10 mouse cellular contexts compared by ENCODE assay signal in genomic region chr10:69706851-69707788, GRCm38 (mm10).
DNase-seq lines count a peak whose midpoint lies in the region; ATAC-seq and TF ChIP-seq lines count a peak whose summit lies in the region.
"Had no signal": no experiment of that assay in that cellular context is flagged by ENCODE, and none has a peak within 500 bp of the region (broad histone marks: within the 10 kb centered on the region; RNA-seq: fewer than 3 reads in every experiment).

No protein-coding gene starts in this region.

- no peak for TF ChIP-seq EP300 in lung, postnatal 0 days (IDR thresholded peaks at IDR 0.05)

- intact Hi-C loops in heart, postnatal 36 days (cut with DNase I), result no loop called here

- no peak overlapping the region for H3K27ac ChIP-seq in heart, embryonic 13.5 days (replicated peaks)
- peak overlapping the region; percentile 84 for H3K27ac ChIP-seq in midbrain, embryonic 15.5 days
- H3K27ac ChIP-seq in lung, postnatal 0 days (ENCODE audit: low read length), result no peak overlapping the region
- H3K27ac ChIP-seq: liver, embryonic 15.5 days had no signal

- H3K4me1 ChIP-seq in heart, embryonic 13.5 days, result peaks cover 41% of the 10 kb centered on the region
- peaks cover 75% of the 10 kb centered on the region for H3K4me1 ChIP-seq in midbrain, embryonic 15.5 days
- H3K4me1 ChIP-seq in lung, postnatal 0 days (ENCODE audit: insufficient read depth, low read depth, low read length), result no peaks in the 10 kb centered on the region
- H3K4me1 ChIP-seq: liver, embryonic 15.5 days had no signal

- no peak for TF ChIP-seq CTCF in lung, postnatal 0 days (IDR thresholded peaks at IDR 0.05)

- peak overlapping the region; percentile 61 for H3K4me2 ChIP-seq in heart, embryonic 13.5 days
- peak overlapping the region; percentile 52 for H3K4me2 ChIP-seq in midbrain, embryonic 15.5 days
- H3K4me2 ChIP-seq in lung, postnatal 0 days (replicated peaks; ENCODE audit: low read depth, low read length), result no peak overlapping the region
- H3K4me2 ChIP-seq: liver, embryonic 15.5 days had no signal

- 0 out of 2 replicates have a peak, but pooled peaks cover 2% of the 10 kb centered on the region for H3K27me3 ChIP-seq in heart, embryonic 13.5 days (replicated peaks)
- no peaks in the 10 kb centered on the region for H3K27me3 ChIP-seq in midbrain, embryonic 15.5 days (replicated peaks)
- no peaks in the 10 kb centered on the region for H3K27me3 ChIP-seq in lung, postnatal 0 days (replicated peaks; ENCODE audit: insufficient read depth, low read length)

- DNase-seq in heart, adult 8-10 months (ENCODE audit: low spot score), result peak; percentile 3
- no peak for DNase-seq in heart, postnatal 36 days
- peak; percentile 62 to 65 for DNase-seq in cerebellum, postnatal 14 days
- DNase-seq in spleen, postnatal 10 days (ENCODE audit: low spot score in 2 of 2), result no peak
- DNase-seq in lung, postnatal 0 days (ENCODE audit: low spot score), result no peak
- no peak for DNase-seq in Muller cell, postnatal 12 days (ENCODE audit: inconsistent ontology term)

- no peak overlapping the region for H3K4me3 ChIP-seq in heart, embryonic 13.5 days
- H3K4me3 ChIP-seq in midbrain, embryonic 15.5 days, result peak overlapping the region; percentile 36
- H3K4me3 ChIP-seq in lung, postnatal 0 days (ENCODE audit: low read depth, low read length), result no peak overlapping the region
- H3K4me3 ChIP-seq: erythroblast, embryonic 14.5 days; liver, embryonic 15.5 days had no signal

- H3K36me3 ChIP-seq in heart, embryonic 13.5 days, result no peaks in the 10 kb centered on the region
- H3K36me3 ChIP-seq in midbrain, embryonic 15.5 days (replicated peaks), result no peaks in the 10 kb centered on the region
- no peaks in the 10 kb centered on the region for H3K36me3 ChIP-seq in lung, postnatal 0 days (ENCODE audit: insufficient read depth, low read length)
- H3K36me3 ChIP-seq: liver, embryonic 15.5 days had no signal

- H3K9me3 ChIP-seq in heart, embryonic 13.5 days, result no peaks in the 10 kb centered on the region
- no peaks in the 10 kb centered on the region for H3K9me3 ChIP-seq in midbrain, embryonic 15.5 days
- H3K9me3 ChIP-seq in lung, postnatal 0 days (ENCODE audit: low read length), result no peaks in the 10 kb centered on the region
- H3K9me3 ChIP-seq: liver, embryonic 15.5 days had no signal

- 38% methylated on average over 14 of the region's 14 CpGs for WGBS in heart, embryonic 13.5 days
- WGBS in midbrain, embryonic 15.5 days, result 13% methylated on average over 14 of the region's 14 CpGs
- 42% methylated on average over 14 of the region's 14 CpGs for WGBS in lung, postnatal 0 days

- H3K9ac ChIP-seq in heart, embryonic 13.5 days, result peak overlapping the region; percentile 40; the same call in 1 of the 2 replicates
- H3K9ac ChIP-seq in midbrain, embryonic 15.5 days, result peak overlapping the region; percentile 44
- no peak overlapping the region for H3K9ac ChIP-seq in lung, postnatal 0 days (replicated peaks; ENCODE audit: low read depth)
- H3K9ac ChIP-seq: liver, embryonic 15.5 days had no signal

- no peak for ATAC-seq in heart, embryonic 13.5 days (ENCODE audit: extremely low read depth, insufficient number of reproducible peaks, low FRiP score, low TSS enrichment)
- peak; percentile 24; the same call in 1 of the 2 replicates for ATAC-seq in midbrain, embryonic 15.5 days (replicated peaks)
- no peak for ATAC-seq in lung, postnatal 0 days

Comparison
In these comparisons a context has a peak if more than half of its experiments do, and no peak if none do; other contexts are left out.
1. DNase-seq: peak in heart, adult 8-10 months (single experiment) and cerebellum, postnatal 14 days (2 of 2); none in heart, postnatal 36 days (0 of 2), spleen, postnatal 10 days (0 of 2), lung, postnatal 0 days (single experiment) and Muller cell, postnatal 12 days (single experiment).